Mouse (Mus musculus): ENCODE measurements around the gene Atp5e. TPM values are rescaled to one million over a fixed set of nuclear protein-coding genes. Genes with fewer than 3 reads are reported as not detected.

The Atp5e gene
- polyA plus RNA-seq, 3 experiments from 2014 or later = 583 to 771 (median 610) TPM

DNA sequence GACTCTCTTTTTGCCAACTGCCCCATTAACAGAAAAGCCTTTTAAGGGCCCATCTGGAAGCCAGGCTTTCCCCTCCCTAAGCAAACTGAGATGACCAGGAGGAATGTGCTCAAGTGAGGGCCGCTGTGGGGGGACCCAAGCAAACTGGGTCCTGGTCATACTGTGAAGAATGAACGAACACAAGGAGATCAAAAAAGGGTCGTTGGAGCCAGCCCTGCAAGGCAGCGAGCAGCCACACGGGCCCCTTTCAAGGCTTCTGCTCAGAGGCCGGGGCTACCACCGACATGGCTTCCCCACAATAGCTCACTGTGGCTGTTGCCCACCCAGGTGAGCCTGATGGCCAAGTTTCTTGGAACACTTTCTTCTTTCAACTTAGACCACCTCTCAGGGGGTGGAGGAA is 17.4 kb downstream of the Atp5e start:
- ATAC-seq = no peak

- no peak for ATAC-seq
Observed at GRCm38 (mm10) chr2:174445018-174445417, 18.9 kb downstream of the Atp5e start.

DNA sequence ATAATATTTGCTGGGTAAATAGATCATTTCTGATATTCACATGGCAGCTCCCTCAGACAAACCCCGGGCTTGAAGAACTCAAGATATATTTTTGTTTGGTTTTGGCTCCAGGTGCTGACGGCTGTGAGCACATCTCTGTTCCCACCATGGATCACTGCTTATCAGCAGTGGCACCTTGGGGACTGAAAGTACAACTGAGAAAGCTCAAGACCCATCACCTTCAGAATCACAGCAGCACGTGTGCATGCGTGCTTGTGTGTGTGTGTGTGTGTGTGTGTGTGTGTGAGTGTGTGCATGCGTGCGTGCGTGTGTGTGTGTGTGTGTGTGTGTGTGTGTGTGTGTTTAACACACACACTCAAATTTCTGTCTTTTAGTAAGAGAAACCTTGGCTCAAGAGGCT is 19.5 kb downstream of the Atp5e start:
- ATAC-seq = no peak

- ATAC-seq = no peak
Observed at GRCm38 (mm10) chr2:174443046-174443445, 20.9 kb downstream of the Atp5e start.

DNA sequence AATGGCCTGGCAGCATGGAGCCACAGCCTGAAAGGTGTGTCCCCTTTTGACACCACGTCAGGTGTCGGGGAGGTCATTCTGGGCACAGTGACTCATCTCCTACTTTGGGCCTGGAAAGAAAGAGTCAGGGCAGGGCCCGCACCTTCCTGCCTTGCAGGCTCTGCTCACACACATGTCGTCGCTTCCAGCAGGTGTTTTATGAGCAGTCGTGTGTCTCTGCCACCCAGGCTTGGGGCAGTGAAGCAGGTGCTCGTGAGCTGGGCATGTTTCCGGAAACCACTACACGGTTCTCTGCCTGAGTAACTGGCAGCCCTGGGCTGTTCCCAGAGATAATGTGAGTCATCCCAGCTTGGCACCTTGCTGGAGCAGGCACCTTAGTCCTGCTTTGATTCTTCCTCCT is 21.4 kb downstream of the Atp5e start:
- ATAC-seq = no peak

- no peak for ATAC-seq
Observed at GRCm38 (mm10) chr2:174441898-174442297, 22.0 kb downstream of the Atp5e start.

DNA sequence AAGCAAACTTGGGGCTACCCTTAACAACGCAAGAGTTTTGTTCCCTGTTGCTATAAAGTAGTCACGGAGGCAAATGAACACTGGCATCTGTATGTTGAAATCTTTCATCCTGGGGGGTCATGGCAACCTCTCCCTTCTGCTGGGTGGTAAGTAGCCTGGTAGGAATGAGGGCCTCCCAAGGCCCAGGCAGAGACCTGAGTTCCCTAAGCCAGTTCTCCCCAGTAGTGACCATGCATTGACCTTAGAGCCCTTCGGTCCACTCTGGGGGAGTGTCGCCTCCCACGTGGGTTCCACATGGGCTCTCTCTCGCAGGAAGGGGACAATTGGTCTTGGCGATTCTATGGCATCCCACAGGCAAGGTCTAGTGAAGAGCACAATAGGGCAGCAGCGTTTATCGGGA is 23.9 kb downstream of the Atp5e start:
- ATAC-seq = no peak

GRCm38 (mm10) chr2:174439450-174439838 is 24.5 kb downstream of the Atp5e start:
- ATAC-seq = no peak

- peak; percentile 70 for ATAC-seq
Observed at GRCm38 (mm10) chr2:174438737-174439449, 25.0 kb downstream of the Atp5e start, which contains the start of gene Ctsz. TSS of gene Ctsz (minus strand) at chr2:174439039.

- no peak for ATAC-seq
Observed at GRCm38 (mm10) chr2:174438181-174438580, 25.7 kb downstream of the Atp5e start.

- ATAC-seq = no peak
Observed at GRCm38 (mm10) chr2:174437697-174437982, 26.3 kb downstream of the Atp5e start.

DNA sequence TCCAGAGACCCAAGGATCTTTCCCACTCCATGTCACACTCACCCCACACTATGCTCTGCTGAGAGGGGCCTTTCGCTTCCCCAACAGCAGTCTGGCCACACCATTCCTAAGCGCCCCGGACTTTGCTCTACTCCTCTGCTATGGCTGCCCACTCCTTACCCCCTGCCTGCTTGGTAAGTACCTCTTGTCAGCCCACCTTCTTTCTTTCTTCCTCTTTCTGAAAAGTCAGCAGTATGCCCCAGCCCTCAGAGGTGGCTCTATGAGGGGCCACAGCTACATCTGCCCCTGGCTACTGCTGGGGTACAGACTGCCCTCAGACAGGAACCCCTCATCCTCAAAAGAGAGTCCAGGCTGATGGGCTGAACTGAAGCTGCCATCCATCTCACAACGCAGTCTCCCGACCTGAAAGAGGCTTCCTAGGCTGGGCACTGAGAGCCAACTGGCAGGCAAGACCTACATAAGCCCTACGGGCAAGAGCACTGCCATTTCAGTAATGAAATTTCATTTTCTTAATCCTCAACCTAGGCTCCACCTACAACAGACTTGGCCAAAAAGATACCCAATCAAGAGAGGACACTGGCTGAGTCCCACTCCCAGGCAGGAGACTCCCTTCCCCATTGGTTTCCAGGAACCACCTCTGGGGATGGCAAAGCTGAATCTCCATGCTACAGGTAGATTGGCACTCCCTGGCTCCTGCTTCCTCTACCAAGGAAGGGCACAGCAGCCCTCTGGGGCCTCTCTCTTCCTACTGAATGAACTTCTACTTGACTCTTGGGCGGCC is 26.8 kb downstream of the Atp5e start:
- ATAC-seq = no peak

DNA sequence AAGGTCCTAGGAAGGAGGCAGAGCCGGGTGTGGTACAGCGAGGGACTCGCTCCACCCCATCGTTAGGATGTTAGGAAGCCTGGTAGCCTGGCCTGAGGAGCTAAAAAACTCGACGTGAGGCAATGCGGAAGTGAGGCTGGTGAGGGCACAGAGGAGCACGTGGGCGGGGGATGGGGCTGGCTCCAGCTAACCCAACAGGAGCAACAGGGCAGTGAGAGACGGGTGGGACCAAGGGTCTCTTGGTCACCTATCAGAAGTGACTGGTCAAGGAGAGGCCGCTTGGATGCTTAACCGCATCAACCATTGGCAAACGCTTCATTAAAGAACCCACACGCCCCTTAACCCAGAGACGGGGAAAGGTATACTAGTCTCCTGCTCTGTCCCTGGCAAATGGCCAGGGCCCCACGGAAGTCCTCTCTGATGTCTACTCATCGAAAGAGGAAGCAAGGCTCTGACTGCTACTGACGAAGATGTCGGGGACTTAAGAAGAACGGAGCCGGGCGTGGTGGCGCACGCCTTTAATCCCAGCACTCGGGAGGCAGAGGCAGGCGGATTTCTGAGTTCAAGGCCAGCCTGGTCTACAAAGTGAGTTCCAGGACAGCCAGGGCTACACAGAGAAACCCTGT is 27.7 kb downstream of the Atp5e start:
- ATAC-seq = no peak

DNA sequence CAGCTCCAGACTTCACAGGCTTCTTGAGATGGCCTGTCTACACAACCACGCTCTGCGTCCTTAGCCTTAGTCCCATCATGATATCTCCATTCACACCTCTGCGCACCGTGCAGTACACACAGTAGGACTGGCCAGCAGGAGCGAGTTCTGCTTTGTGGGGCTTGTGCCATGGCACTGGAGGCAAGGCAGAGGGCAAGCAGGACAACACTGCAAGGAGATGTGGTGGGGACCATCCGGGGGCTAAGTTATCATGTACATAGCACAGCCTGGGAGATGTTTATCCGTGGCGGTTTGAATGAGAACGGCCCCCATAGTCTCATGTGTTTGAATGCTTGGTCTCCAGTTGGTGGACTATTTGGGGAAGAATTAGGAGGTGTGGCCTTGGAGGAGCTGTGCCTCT is 29.0 kb downstream of the Atp5e start:
- ATAC-seq = no peak

GRCm38 (mm10) chr2:174428996-174429591 is 34.8 kb downstream of the Atp5e start:
- no peak for ATAC-seq

DNA sequence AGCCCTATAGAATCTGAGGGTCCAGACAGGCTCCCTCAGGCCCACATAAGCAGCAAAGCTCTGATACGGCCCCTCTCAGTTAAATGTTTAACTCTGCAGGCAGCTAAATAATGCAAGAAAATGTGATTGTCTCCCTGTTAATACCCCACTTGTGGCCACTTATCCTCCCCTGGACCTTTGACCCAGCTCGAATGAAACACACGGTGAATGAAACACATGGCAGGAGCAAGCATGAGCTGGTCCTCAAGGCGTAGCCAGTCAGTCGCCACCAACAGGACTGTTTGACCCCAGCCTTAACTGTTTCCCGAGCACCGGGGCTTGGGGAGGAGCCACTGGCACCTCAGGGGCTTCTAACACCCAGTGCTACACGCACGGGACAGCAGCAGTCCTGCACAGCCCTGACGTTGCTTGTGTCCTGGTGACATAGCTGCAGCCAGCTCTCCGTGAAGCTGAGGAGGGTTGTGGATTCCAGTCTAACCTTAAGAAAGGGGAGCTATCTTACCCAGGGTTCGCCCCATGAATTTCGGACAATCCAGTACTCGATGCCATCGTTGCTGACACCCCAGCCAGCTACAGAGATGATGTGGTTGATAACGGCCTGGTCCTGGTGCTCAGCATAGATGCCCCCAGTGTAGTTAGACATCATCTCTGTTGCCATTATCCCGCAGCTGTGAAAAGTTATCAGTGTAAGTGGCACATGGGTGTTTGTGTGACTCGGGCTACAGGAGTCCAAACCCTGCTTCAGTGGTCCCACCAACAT is 35.6 kb downstream of the Atp5e start:
- no peak for ATAC-seq

GRCm38 (mm10) chr2:174426856-174427255 is 37.0 kb downstream of the Atp5e start:
- no peak for ATAC-seq

DNA sequence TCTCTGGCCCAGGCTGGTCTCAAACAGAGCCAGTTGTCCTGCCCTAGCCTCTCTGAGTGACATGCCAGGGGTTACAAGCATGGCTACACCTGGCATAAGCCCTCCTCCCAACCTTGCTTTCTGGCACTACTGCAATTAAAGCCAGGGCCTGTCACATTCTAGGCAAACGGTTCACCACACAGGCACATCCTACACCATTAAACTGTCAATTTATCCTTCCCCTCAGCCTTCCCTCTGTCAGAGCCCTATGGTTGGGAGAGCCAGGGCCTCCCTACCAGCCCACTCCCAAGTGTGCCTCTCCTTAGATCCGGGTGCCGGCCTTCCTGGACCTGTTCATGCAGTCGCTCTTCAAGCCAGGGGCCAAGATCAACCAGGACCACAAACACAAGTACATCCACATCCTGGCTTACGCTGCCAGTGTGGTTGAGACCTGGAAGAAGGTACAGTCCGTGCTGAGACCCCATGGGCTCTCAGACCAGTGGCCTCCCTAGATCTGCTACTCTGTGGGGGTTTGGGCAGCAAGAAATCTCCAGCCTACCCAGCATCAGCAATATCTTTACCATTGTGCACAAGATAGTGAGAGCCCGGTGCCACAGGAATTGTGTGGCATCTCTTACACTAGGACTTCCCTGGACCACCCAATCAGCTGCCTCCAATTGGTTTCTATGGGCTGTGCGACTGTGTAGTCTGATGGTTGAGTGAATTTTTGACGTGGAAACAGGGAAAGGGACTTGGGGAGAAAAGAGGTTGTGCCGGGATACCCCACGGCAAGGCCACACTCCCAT is 39.4 kb downstream of the Atp5e start:
- ATAC-seq = no peak

DNA sequence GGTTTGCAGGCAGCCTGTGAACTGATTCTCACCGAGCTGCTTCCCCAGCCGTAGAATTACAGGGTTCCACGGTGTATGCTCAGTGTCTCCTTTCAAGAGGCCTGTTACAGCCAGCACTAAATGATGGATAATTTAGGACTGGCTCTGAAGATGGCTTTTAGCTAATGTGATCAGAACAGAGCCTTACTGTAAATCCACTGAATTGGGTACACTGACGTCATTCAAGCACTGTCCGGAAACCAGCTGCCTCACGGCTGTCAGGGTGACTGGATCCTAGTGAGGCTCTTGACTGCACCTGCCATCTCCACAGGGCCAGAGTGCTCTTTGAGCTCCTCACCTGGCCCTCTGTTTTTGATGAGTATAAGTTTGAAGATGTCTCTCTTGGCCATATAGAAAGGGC is 42.8 kb downstream of the Atp5e start:
- no peak for ATAC-seq

DNA sequence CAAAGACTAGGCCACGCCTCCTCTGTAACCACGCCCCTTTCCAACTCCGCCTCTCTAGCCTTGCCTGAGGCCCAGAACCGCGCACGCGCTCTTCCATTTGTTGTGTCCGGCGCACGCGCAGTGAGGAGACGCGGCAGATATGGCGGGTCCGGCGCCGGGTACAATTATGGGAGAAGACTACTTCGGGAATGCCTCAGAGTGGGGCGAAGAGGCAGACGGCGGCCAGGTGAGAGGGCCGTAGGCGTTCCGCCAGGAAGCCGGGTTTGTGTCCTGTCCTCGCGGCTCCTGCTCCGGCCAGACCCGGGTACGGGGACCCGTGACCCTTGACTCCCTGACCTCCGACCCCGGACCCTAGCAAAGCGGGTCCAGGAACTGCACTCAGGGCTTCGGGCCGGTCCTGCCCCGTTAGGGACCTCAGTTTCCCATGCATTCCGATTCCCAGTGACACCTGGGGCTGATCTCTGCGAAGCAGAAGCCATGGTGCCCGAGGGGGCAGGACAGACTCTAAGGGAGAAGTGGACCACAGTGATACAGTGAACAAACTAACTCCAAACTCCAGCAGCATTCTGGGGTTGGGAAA is 48.1 kb downstream of the Atp5e start, which contains the start of gene Nelfcd:
Gene Nelfcd, plus strand, starts transcription at position 74 of the 580 bp plus-strand sequence.
- ATAC-seq = peak; percentile 99

GRCm38 (mm10) chr2:174415001-174415730 is 48.7 kb downstream of the Atp5e start:
- ATAC-seq = no peak
